Mouse (Mus musculus): Measurements from ENCODE around the gene Jtb. TPM values are rescaled to one million over a fixed set of nuclear protein-coding genes. Genes with fewer than 3 reads are reported as not detected.

The Jtb gene
- polyA plus RNA-seq, 1 experiment = 4.3 TPM

DNA sequence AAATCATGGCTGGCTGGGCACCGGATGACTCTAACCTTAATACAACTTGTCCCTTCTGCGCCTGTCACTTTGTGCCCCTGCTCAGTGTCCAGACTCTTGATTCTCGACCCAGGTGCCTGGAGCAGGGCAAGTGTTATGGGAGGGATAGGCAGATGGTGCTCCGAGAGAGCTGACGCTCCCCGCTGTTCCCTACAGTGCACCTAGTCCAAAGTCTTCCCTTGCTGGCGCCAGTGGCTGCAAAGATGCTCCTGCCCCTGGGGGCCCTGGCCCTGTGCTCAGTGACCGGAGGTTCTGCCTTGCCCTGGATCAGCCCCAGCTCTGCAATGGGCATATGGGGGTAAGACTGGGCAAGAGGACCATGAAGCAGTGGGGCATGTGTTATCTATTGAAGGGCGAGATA lies 46.4 kb downstream of the Jtb start:
- Histone ChIP-seq H3K9me3 (ENCODE audit: control insufficient read depth, low read length) (no peaks in the 10 kb centered on the region), H3K27me3 (ENCODE audit: control insufficient read depth) (no peaks in the 10 kb centered on the region), H3K4me1 (ENCODE audit: control insufficient read depth) (peaks cover 2% of the 10 kb centered on the region; the same call in 1 of the 2 replicates), H3K36me3 (ENCODE audit: control insufficient read depth) (peaks cover 56% of the 10 kb centered on the region), H3K4me3 (replicated peaks) (no peak overlapping the region)
- TF ChIP-seq GATA1 (IDR thresholded peaks at IDR 0.05; ENCODE audit: low read length) (no peak), TAL1 (IDR thresholded peaks at IDR 0.05; ENCODE audit: low read length) (no peak)

DNA sequence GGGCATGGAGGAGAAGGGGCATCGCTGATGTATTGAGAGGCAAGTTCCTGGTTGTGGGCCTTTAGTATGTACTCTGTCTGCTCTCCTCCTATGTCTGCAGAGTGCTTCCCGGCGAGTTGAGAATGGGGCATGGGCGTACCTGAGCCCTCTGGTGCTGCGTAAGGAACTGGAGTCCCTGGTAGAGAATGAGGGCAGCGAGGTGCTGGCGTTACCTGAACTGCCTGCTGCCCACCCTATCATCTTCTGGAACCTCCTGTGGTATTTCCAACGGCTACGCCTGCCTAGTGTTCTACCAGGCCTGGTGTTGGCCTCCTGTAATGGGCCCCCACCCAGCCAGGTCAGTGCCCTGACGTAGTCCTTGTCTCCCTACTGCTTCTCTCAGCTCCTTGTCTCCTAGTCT lies 46.8 kb downstream of the Jtb start:
- Histone ChIP-seq H3K4me1 (ENCODE audit: control insufficient read depth) (peaks cover 2% of the 10 kb centered on the region; the same call in 1 of the 2 replicates), H3K4me3 (replicated peaks) (no peak overlapping the region), H3K27me3 (ENCODE audit: control insufficient read depth) (no peaks in the 10 kb centered on the region), H3K36me3 (ENCODE audit: control insufficient read depth) (peaks cover 54% of the 10 kb centered on the region), H3K9me3 (ENCODE audit: control insufficient read depth, low read length) (no peaks in the 10 kb centered on the region)
- TF ChIP-seq GATA1 (IDR thresholded peaks at IDR 0.05; ENCODE audit: low read length) = no peak
- TF ChIP-seq TAL1 (IDR thresholded peaks at IDR 0.05; ENCODE audit: low read length) = no peak

DNA sequence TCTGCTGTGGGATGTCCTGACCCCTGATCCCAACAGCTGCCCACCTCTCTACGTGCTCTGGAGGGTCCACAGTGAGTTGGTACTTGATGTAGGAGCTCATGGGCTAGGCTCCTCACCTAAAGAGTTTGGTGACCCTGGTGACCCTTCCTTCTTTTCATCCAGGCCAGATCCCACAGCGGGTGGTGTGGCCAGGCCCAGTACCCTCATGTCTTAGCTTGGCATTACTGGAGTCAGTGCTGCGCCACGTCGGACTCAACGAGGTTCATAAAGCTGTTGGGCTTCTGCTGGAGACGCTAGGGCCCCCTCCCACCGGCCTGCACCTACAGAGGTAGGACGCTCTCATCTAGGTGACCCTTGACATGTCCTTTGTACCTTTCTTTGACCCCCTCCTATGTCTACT lies 47.8 kb downstream of the Jtb start:
- H3K36me3 ChIP-seq (ENCODE audit: control insufficient read depth) = peaks cover 44% of the 10 kb centered on the region
- H3K4me1 ChIP-seq (ENCODE audit: control insufficient read depth) = peaks cover 2% of the 10 kb centered on the region; the same call in 1 of the 2 replicates
- no peak overlapping the region for H3K4me3 ChIP-seq (replicated peaks)
- H3K9me3 ChIP-seq (ENCODE audit: control insufficient read depth, low read length) = no peaks in the 10 kb centered on the region
- H3K27me3 ChIP-seq (ENCODE audit: control insufficient read depth) = no peaks in the 10 kb centered on the region
- TF ChIP-seq TAL1 (IDR thresholded peaks at IDR 0.05; ENCODE audit: low read length) (no peak), GATA1 (IDR thresholded peaks at IDR 0.05; ENCODE audit: low read length) (no peak)

DNA sequence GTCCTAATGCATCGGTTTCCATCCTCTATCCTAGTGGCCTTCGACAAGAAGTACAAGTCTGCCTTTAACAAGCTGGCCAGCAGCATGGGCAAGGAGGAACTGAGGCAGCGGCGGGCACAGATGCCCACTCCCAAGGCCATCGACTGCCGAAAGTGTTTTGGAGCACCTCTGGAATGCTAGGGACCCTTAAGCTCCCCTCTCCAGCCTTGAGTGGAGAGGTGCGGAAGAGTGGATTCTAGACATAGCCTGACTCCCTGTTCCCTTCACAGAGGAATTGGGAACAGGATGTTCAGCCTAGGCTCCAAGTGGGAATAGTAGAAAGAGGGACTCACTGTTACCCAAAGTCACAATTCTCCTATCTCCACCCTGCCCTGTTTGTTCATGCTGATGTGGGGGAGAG lies 48.3 kb downstream of the Jtb start:
- no peak for TF ChIP-seq GATA1 (IDR thresholded peaks at IDR 0.05; ENCODE audit: low read length)
- Histone ChIP-seq H3K4me1 (ENCODE audit: control insufficient read depth) (peaks cover 2% of the 10 kb centered on the region; the same call in 1 of the 2 replicates), H3K4me3 (replicated peaks) (no peak overlapping the region), H3K27me3 (ENCODE audit: control insufficient read depth) (no peaks in the 10 kb centered on the region), H3K9me3 (ENCODE audit: control insufficient read depth, low read length) (no peaks in the 10 kb centered on the region), H3K36me3 (ENCODE audit: control insufficient read depth) (peaks cover 43% of the 10 kb centered on the region)

DNA sequence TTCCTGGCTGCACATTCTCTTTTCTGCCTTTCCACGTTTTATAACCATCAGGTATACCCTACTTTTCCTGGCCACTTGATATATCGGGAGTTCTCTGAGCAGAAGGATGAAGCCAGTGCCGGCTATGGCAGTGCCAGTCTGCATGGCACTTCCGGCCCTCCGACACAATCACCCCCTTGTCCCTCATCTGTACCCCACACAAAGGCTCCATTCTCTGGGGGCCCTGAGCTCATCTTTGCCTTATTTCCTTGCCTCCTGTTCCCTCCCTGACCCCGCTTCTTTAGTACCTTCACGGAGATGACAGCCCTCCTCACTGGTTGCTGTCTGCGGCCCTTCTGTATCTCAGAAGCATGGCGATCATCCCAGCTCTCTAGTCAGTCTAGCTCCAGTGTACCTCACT lies 49.3 kb downstream of the Jtb start:
- no peak for TF ChIP-seq GATA1 (IDR thresholded peaks at IDR 0.05; ENCODE audit: low read length)
- TF ChIP-seq TAL1 (IDR thresholded peaks at IDR 0.05; ENCODE audit: low read length) = no peak
- peaks cover 38% of the 10 kb centered on the region for H3K36me3 ChIP-seq (ENCODE audit: control insufficient read depth)

DNA sequence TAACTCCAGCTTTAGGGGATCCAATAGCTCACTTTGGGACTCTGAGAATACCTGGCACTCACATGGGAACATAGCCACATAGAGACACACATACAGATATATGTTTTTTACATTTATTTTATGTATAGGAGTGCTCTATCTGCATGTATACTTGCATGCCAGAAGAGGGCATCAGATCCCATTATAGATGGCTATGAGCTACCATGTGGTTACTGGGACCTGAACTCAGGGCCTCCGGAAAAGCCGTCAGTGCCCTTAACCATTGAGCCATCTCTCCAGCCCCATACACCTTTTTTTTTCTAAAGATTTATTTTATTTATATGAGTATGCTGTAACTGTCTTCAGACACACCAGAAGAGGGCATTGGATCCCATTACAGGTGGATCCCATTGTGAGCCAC lies 52.8 kb downstream of the Jtb start:
- Histone ChIP-seq H3K9me3 (ENCODE audit: control insufficient read depth, low read length) (no peaks in the 10 kb centered on the region), H3K36me3 (ENCODE audit: control insufficient read depth) (peaks cover 12% of the 10 kb centered on the region), H3K4me1 (ENCODE audit: control insufficient read depth) (no peaks in the 10 kb centered on the region), H3K4me3 (replicated peaks) (no peak overlapping the region), H3K27me3 (ENCODE audit: control insufficient read depth) (no peaks in the 10 kb centered on the region)
- no peak for TF ChIP-seq TAL1 (IDR thresholded peaks at IDR 0.05; ENCODE audit: low read length)
- TF ChIP-seq GATA1 (IDR thresholded peaks at IDR 0.05; ENCODE audit: low read length) = no peak

More for the DNA sequence above, 49.3 kb downstream of the Jtb start:
- H3K9me3 ChIP-seq (ENCODE audit: control insufficient read depth, low read length) = no peaks in the 10 kb centered on the region
- H3K4me3 ChIP-seq (replicated peaks) = no peak overlapping the region
- H3K4me1 ChIP-seq (ENCODE audit: control insufficient read depth) = peaks cover 2% of the 10 kb centered on the region; the same call in 1 of the 2 replicates
- H3K27me3 ChIP-seq (ENCODE audit: control insufficient read depth) = no peaks in the 10 kb centered on the region

Other genes with a start within 250 kb of the Jtb start
- gene Hax1, start 232.8 kb upstream of the Jtb start, polyA plus RNA-seq (2012) = 6.0 and 6.7 TPM in 2 replicates
- gene 4933434E20Rik, start 180.0 kb upstream of the Jtb start, polyA plus RNA-seq (2012) = 0.43 and 0.89 TPM in 2 replicates
- gene Ubap2l, start 179.0 kb upstream of the Jtb start, polyA plus RNA-seq (2012) = 11.0 and 11.4 TPM in 2 replicates
- 9.6 and 11.8 TPM in 2 replicates for gene Tpm3, start 158.9 kb upstream of the Jtb start, polyA plus RNA-seq (2012)
- not detected in 2 replicates for gene Nup210l, start 127.5 kb upstream of the Jtb start, polyA plus RNA-seq (2012)
- gene Rps27, start 17.9 kb upstream of the Jtb start, polyA plus RNA-seq (2012) = 25.9 and 30.7 TPM in 2 replicates
- 0.07 and 0.12 TPM in 2 replicates for gene Rab13, start 17.9 kb upstream of the Jtb start, polyA plus RNA-seq (2012)
- not detected in 2 replicates for gene Creb3l4, start 11.9 kb downstream of the Jtb start, polyA plus RNA-seq (2012)
- gene Slc39a1, start 16.6 kb downstream of the Jtb start, polyA plus RNA-seq (2012) = 0.20 and 0.21 TPM in 2 replicates
- gene Crtc2, start 22.6 kb downstream of the Jtb start, polyA plus RNA-seq (2012) = 2.9 and 3.3 TPM in 2 replicates
- gene Dennd4b, start 33.6 kb downstream of the Jtb start, polyA plus RNA-seq (2012) = 1.1 and 1.3 TPM in 2 replicates
- 0.37 and 0.40 TPM in 2 replicates for gene Gatad2b, start 61.6 kb downstream of the Jtb start, polyA plus RNA-seq (2012)
- gene Slc27a3, start 158.3 kb downstream of the Jtb start, polyA plus RNA-seq (2012) = 0.08 and 0.18 TPM in 2 replicates
- gene Ints3, start 202.0 kb downstream of the Jtb start, polyA plus RNA-seq (2012) = 1.7 and 2.2 TPM in 2 replicates
- 0.04 and 0.05 TPM in 2 replicates for gene Npr1, start 234.3 kb downstream of the Jtb start, polyA plus RNA-seq (2012)
- 1.1 and 1.6 TPM in 2 replicates for gene Ilf2, start 244.5 kb downstream of the Jtb start, polyA plus RNA-seq (2012)

All from erythroblast, embryonic 14.5 days (primary cell).